Mouse (Mus musculus): ENCODE data around the gene Ssbp3. TPM values are rescaled to one million over a fixed set of nuclear protein-coding genes. Genes with fewer than 3 reads are reported as not detected.

Gene Ssbp3
- total RNA-seq, 1 experiment = 42.6 TPM

DNA sequence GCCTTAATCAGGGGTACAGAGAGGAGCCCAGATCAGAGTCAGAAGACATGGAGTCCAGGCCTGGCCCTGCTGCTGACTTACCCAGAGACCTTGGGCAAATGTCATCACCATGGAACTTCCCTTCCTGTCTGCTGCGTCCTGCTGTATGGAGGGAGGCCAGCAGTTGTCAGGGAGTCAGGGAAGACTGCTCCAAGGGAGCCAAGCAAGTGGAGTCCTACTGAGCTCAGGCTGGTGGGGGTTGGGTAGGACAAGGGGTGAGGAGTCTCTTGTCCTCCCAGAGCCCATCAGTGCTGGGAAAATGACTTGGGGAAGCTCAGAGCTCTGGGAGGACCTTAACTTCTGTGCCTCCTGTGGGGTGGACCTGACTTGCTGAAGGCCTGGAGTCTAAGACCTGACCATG, 173.8 kb downstream of the Ssbp3 start:
- no peak for DNase-seq (ENCODE audit: low read depth, low spot score)
- TF ChIP-seq CHD2 (IDR thresholded peaks at IDR 0.05; ENCODE audit: low read depth, low read length) (no peak), HCFC1 (IDR thresholded peaks at IDR 0.05; ENCODE audit: borderline replicate concordance, insufficient read depth, low read length) (no peak), MAFK (IDR thresholded peaks at IDR 0.05; ENCODE audit: insufficient read depth, low read depth, low read length) (no peak), ZC3H11A (IDR thresholded peaks at IDR 0.05; ENCODE audit: borderline replicate concordance, low read depth, low read length) (no peak), ZNF384 (IDR thresholded peaks at IDR 0.05; ENCODE audit: low read depth, low read length) (no peak)
- in situ Hi-C loops (cut with MboI; ENCODE audit: low sequenced_read_pairs in 2 of 2, unreplicated experiment in 2 of 2) = no loop called here
- no peak overlapping the region for H3K4me3 ChIP-seq (ENCODE audit: insufficient read depth in 1 of 2, low read depth in 1 of 2, low read length in 2 of 2, poor library complexity in 1 of 2, severe bottlenecking in 1 of 2)
- peaks cover 0 to 2% of the 10 kb centered on the region in 2 experiments; a peak in 1 of 4 replicates for H3K4me1 ChIP-seq (ENCODE audit: control insufficient read depth in 2 of 2, insufficient read depth in 2 of 2, low read length in 2 of 2, poor library complexity in 1 of 2)
- H3K36me3 ChIP-seq (ENCODE audit: control insufficient read depth, insufficient read depth, low read length, poor library complexity, severe bottlenecking) = no peaks in the 10 kb centered on the region
- H3K27ac ChIP-seq (ENCODE audit: insufficient read depth, low read depth, low read length, poor library complexity, severe bottlenecking) = no peak overlapping the region
- H3K9ac ChIP-seq (ENCODE audit: insufficient read depth, low read depth, low read length, poor library complexity, severe bottlenecking) = no peak overlapping the region
- no peaks in the 10 kb centered on the region for H3K9me3 ChIP-seq (ENCODE audit: control insufficient read depth, insufficient read depth, low read depth, low read length)

DNA sequence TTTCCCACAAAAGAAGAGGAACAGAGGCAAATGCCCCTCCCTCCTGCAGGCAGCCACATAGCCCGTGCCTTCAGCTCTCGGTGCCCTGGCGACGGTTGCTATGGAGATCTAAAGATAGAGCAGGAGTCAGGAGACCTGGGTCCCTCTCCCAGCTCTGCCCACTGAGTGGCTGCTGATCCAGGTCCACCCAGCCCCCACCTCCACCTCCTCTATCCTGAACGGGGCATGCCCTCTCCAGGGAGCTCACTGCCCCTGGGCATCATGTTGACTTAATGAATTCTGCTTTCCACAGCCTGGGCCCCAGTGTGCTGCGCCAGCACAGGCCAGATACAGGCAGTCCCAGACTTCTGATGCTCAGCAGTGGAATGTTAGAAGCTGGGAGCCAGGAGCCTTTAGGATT, 174.4 kb downstream of the Ssbp3 start:
- Histone ChIP-seq H3K9me3 (ENCODE audit: control insufficient read depth, insufficient read depth, low read depth, low read length) (no peaks in the 10 kb centered on the region), H3K4me1 (ENCODE audit: control insufficient read depth in 2 of 2, insufficient read depth in 2 of 2, low read length in 2 of 2, poor library complexity in 1 of 2) (peaks cover 0 to 2% of the 10 kb centered on the region in 2 experiments; a peak in 1 of 4 replicates), H3K4me3 (ENCODE audit: insufficient read depth in 1 of 2, low read depth in 1 of 2, low read length in 2 of 2, poor library complexity in 1 of 2, severe bottlenecking in 1 of 2) (no peak overlapping the region), H3K27ac (ENCODE audit: insufficient read depth, low read depth, low read length, poor library complexity, severe bottlenecking) (no peak overlapping the region), H3K36me3 (ENCODE audit: control insufficient read depth, insufficient read depth, low read length, poor library complexity, severe bottlenecking) (no peaks in the 10 kb centered on the region), H3K9ac (ENCODE audit: insufficient read depth, low read depth, low read length, poor library complexity, severe bottlenecking) (no peak overlapping the region)
- in situ Hi-C loops (cut with MboI; ENCODE audit: low sequenced_read_pairs in 2 of 2, unreplicated experiment in 2 of 2) = no loop called here
- no peak for DNase-seq (ENCODE audit: low read depth, low spot score)
- no peak for TF ChIP-seq ZNF384 (IDR thresholded peaks at IDR 0.05; ENCODE audit: low read depth, low read length)
- no peak for TF ChIP-seq CHD2 (IDR thresholded peaks at IDR 0.05; ENCODE audit: low read depth, low read length)
- TF ChIP-seq ZC3H11A (IDR thresholded peaks at IDR 0.05; ENCODE audit: borderline replicate concordance, low read depth, low read length) = no peak

- in situ Hi-C loops (cut with MboI; ENCODE audit: low sequenced_read_pairs in 2 of 2, unreplicated experiment in 2 of 2) = no loop called here
- Histone ChIP-seq H3K27ac (ENCODE audit: insufficient read depth, low read depth, low read length, poor library complexity, severe bottlenecking) (no peak overlapping the region), H3K4me1 (ENCODE audit: control insufficient read depth in 2 of 2, insufficient read depth in 2 of 2, low read length in 2 of 2, poor library complexity in 1 of 2) (peaks cover 0 to 12% of the 10 kb centered on the region in 2 experiments; a peak in 3 of 4 replicates), H3K9me3 (ENCODE audit: control insufficient read depth, insufficient read depth, low read depth, low read length) (no peaks in the 10 kb centered on the region), H3K9ac (ENCODE audit: insufficient read depth, low read depth, low read length, poor library complexity, severe bottlenecking) (no peak overlapping the region), H3K4me3 (ENCODE audit: insufficient read depth in 1 of 2, low read depth in 1 of 2, low read length in 2 of 2, poor library complexity in 1 of 2, severe bottlenecking in 1 of 2) (no peak overlapping the region), H3K36me3 (ENCODE audit: control insufficient read depth, insufficient read depth, low read length, poor library complexity, severe bottlenecking) (no peaks in the 10 kb centered on the region)
- DNase-seq (ENCODE audit: low read depth, low spot score) = no peak
- TF ChIP-seq ZC3H11A (IDR thresholded peaks at IDR 0.05; ENCODE audit: borderline replicate concordance, low read depth, low read length) = no peak
- no peak for TF ChIP-seq CHD2 (IDR thresholded peaks at IDR 0.05; ENCODE audit: low read depth, low read length)
- TF ChIP-seq MAFK (IDR thresholded peaks at IDR 0.05; ENCODE audit: insufficient read depth, low read depth, low read length) = no peak
- TF ChIP-seq HCFC1 (IDR thresholded peaks at IDR 0.05; ENCODE audit: borderline replicate concordance, insufficient read depth, low read length) = no peak
Measured at GRCm38 (mm10) chr4:107091696-107092095, 181.2 kb downstream of the Ssbp3 start.

DNA sequence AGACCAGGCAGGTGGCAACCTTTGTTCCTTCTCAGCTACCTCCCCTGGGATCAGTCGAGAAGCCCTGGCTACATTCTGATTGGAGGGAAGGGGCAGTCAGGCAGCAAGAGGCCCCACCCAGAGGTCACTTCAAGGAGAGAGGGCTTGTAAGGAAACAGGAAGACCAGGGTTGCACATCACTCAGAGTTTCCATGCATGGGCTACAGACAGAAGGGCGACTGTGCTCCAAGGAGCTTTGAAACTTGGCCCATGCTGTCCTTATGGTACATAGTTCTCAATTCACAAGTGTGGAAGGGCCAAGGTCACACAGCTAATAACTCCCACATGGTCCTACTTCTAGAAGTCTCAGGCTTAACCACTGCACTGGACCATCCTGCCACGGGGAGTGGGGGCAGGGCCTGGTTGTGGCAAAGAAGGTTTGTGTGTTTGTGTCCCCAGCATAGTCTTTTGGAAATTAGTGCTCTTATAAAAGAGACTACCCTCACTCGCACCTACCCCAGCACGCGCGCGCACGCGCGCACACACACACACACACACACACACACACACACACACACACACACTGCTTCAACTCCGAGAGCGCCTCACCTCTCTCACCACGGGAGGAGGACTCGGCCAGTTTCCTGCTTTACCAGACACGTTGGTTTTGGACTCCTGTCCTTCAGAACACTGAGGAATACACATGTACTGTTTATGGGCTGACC, 184.1 kb downstream of the Ssbp3 start:
- Histone ChIP-seq H3K4me3 (ENCODE audit: insufficient read depth in 1 of 2, low read depth in 1 of 2, low read length in 2 of 2, poor library complexity in 1 of 2, severe bottlenecking in 1 of 2) (no peak overlapping the region), H3K9me3 (ENCODE audit: control insufficient read depth, insufficient read depth, low read depth, low read length) (no peaks in the 10 kb centered on the region), H3K4me1 (ENCODE audit: control insufficient read depth in 2 of 2, insufficient read depth in 2 of 2, low read length in 2 of 2, poor library complexity in 1 of 2) (peaks cover 1 to 15% of the 10 kb centered on the region in 2 experiments; a peak in 3 of 4 replicates), H3K27ac (ENCODE audit: insufficient read depth, low read depth, low read length, poor library complexity, severe bottlenecking) (no peak overlapping the region), H3K9ac (ENCODE audit: insufficient read depth, low read depth, low read length, poor library complexity, severe bottlenecking) (no peak overlapping the region), H3K36me3 (ENCODE audit: control insufficient read depth, insufficient read depth, low read length, poor library complexity, severe bottlenecking) (no peaks in the 10 kb centered on the region)
- in situ Hi-C loops (cut with MboI; ENCODE audit: low sequenced_read_pairs in 2 of 2, unreplicated experiment in 2 of 2) = no loop called here
- TF ChIP-seq ZNF384 (IDR thresholded peaks at IDR 0.05; ENCODE audit: low read depth, low read length) (no peak), HCFC1 (IDR thresholded peaks at IDR 0.05; ENCODE audit: borderline replicate concordance, insufficient read depth, low read length) (no peak), MAFK (IDR thresholded peaks at IDR 0.05; ENCODE audit: insufficient read depth, low read depth, low read length) (no peak), CHD2 (IDR thresholded peaks at IDR 0.05; ENCODE audit: low read depth, low read length) (no peak), ZC3H11A (IDR thresholded peaks at IDR 0.05; ENCODE audit: borderline replicate concordance, low read depth, low read length) (no peak)
- no peak for DNase-seq (ENCODE audit: low read depth, low spot score)

Measured in ES-E14 (cell line).